Mouse (Mus musculus): ENCODE measurements around the gene Bicdl2.
A peak's percentile ranks its signal among the peaks of the same experiment; 100 is the strongest.

The Bicdl2 gene

DNA sequence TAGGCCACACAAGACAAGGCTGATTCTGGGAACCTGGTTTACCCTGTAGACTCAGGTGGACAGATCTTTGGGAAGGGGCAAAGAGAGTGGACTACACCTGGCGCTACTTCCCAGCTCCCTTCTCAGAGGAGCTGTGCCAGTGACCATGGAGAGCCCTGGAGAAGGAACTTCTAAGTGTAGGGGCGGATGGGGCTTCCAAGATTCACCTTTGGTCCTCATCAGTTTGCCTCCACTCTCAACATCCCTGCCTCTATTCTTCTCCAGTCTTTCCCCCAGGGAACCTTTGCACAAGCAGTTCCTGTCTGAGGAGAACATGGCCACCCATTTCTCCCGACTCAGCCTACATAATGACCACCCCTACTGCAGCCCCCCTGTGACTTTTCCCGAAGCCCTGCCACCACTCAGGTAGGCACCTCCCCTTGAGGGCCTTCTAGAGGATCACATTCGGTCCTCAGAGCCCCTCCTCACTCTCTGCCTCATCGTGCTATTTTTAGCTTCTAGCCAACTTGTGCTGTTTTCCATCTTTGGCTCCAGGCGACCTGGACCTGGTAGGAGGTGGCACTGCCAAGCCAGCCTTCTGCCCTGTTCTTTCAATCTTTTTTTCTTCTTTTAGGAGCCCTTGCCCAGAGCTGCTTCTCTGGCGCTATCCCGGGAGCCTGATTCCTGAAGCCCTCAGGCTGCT lies 14.1 kb downstream of the Bicdl2 start:
- DNase-seq (ENCODE audit: low spot score in 2 of 2): no peak

DNA sequence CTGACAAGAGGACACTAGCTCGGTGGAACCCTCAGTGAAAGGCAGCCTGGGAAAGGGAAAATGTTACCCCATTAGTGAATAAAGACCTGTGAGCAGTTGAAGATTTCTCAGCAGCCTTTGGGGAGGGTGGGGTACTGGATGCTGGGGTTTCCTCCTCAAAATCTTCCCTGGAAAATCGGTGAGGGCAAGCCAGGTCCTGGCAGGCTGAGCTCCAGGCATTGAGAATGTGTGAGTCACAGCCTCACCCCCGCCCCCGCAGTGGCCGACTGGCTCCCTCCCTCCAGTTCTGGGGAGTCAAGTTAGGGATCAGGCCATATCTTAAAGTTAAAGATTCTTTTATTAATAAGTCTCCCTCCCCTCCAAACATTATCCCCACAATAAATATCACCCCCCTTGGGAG lies 14.8 kb downstream of the Bicdl2 start:
- DNase-seq (ENCODE audit: low spot score in 2 of 2): no peak

DNA sequence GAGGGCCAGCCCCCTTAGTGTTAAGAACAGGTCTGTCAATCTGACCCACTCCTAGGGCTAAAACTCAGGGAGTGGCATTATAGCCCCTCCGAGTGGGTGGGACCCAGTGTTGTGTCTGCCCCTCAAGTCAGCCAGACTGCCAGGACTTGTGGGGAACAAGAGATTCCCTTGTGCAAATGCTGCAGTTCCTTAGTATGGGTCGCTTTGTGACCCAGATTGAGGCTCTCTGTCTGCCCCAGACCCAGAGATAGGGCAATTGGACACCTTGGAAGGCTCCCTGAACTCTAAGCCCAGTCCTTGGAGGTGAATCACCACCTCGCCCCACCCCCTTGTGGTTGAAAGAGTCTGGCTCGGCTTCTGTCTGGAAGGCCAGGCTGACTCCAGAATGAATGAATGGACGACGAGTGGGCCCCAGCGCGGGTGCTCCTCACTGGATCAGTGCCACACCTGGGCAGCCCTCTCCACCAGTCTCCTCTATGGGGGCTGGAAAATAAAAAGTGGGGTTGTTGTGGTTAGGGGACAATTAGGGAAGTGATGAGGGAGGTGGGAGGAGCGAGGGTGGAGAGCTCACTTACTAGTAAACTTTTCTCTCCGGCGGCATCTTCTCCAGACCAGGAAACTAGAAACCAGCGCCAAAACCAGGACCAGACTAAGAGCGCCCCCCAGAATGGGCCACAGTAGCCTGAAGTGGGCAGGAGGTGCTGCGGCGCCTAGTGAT lies 15.4 kb downstream of the Bicdl2 start:
- DNase-seq (ENCODE audit: low spot score in 2 of 2): no peak

DNA sequence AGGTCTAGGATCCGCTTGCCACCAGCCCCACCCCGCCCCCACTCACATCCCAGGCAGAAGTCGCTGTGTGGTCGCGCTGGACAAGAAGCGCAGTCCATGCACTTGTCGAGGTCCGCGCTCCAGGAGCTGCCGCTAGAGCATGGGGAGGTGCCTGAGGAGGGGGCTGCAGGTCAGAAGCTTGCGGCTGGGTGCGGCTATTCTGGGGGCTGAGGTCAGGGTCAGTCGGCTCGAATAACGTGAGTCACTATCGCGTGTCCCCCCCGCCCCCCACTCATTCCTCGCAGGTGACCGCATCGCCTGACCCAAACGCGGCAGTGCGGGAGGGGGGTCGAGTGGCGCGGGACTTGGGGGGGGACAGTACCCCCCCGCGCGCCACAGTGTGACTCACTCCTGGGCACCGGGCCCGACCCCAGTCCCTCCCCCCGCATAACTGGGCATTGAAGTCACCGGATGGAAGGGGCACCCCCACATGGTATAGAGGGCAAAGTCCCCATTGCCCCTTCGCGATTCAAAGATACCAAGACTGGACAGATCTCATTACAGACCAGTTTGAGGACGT lies 16.2 kb downstream of the Bicdl2 start:
- no peak for DNase-seq (ENCODE audit: low spot score in 2 of 2)

DNA sequence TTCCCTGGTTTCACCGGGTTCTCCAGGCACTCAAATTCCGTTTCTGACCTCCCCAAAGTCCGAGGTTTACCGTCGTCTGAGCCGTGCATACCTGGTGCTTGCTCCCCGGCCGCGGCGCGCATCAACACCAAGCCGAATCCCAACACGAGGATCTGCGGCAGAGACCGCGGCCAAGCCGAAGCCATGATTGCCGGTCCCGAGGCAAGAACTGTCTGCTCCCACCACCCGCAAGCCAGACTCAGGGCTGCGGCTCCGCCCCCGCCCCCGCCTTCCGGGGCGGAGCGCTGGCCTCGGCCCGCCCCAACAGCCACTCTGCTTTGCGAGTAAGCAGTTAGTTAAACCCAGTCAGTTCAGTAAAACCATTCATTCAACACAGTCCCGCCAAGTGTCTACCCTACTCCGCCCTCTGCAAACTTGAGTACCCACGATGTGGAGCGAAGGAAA lies 17.0 kb downstream of the Bicdl2 start, which contains the start of gene Tnfrsf12a:
Gene Tnfrsf12a, minus strand, starts transcription at position 233 of the 444 bp plus-strand sequence.
- peak; percentile 78 to 81 for DNase-seq (ENCODE audit: low spot score in 2 of 2)

DNA sequence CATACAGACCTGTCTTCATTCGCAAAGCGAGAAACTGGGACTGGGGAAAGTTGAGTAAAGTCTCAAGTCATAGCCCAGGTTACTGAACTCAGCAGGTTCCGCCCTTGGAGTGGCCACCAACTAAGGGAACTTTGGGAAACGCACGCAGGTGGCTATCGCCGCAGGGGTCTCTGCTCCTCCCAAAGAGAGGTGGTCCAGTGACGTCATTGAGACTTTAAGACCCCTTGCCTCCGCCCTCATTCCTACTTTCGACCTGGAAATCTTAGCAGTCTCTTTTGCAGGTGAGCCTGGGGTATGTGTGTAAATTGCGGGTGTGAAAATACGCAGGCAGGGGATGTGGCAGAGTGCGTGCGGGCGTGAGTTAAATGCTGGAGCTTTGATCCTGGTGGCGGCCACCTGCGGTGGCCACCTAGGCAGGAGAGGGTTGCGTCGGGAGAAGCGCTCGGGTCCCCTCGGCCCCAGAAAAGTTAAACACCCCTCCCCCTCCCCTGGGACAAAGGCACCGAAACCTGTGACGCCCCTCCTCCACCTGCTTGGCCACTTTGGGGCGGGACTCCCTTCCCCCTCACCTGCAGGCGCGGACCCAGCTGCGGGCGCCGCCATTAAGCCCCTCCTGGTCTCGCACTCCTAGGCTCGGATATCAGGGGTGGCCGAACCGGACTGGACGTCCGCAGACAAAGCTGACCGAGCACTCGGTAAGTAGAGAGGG lies 19.0 kb downstream of the Bicdl2 start, which contains the start of gene Cldn6:
Gene Cldn6, plus strand, starts transcription at position 123 of the 709 bp plus-strand sequence.
- no peak for DNase-seq (ENCODE audit: low spot score in 2 of 2)

DNA sequence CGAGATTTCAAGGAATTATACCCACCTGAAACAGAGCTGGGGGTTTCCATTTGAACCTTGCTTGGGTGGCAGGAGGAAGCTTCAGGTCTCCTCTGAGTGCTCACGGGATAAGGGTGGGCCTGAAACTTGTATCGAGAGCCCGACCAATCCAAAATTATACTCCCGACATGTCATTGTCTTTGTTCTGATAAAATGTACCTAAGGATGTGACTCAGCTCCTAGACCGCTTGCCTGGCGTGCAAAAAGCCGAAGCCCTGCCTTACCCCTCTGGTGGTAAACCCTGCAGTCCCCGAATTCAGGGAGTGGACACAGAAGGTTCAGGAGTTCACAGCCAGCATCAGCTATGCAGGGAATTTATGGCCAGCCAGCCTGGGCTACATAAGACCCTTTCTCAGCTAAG lies 20.0 kb downstream of the Bicdl2 start:
- DNase-seq (ENCODE audit: low spot score in 2 of 2): no peak

DNA sequence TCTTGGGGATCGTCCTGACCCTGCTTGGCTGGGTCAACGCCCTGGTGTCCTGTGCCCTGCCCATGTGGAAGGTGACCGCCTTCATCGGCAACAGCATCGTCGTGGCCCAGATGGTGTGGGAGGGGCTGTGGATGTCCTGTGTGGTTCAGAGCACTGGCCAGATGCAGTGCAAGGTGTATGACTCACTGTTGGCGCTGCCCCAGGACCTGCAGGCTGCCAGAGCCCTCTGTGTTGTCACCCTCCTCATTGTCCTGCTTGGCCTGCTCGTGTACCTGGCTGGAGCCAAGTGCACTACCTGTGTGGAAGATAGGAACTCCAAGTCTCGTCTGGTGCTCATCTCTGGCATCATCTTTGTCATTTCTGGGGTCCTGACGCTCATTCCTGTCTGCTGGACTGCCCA lies 20.8 kb downstream of the Bicdl2 start:
- no peak for DNase-seq (ENCODE audit: low spot score in 2 of 2)

DNA sequence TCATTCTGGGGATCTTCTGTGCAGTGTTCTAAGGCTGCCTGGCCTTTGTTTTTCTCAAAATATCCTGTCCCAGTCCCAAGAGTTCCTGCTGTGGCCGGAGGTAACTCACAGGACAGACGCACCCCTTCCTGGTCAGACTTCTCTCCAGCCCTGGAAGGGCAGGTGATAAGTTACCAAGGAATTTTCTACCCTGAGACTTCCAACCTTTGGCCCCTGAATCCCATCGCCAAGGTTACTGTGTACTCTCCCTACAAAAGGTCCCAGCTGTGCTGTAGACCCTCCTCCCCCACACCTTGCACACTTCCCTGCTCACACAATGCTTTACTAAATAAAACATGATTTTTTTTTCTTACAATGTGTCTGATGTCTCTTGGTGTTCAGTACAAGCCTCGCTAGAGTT lies 21.8 kb downstream of the Bicdl2 start:
- DNase-seq (ENCODE audit: low spot score in 2 of 2): no peak

DNA sequence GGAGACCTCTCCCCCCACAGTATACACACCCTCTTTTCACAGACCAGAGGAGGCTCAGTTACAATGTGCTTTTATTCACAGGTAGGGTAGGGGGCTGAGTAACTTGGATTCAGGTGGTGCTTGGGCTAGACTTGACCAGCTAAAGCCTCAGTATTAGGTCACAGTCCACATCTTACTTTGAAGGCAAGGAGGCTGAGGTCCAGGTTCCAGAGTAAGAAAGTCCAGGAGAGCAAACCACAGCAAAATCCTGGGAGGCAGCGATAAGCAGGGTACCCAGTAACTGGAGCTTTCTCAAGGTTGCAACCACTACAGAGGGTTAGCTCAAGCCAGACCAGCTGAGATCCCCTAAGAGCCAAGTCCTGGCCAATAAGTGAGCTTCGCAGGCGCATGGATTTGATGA lies 22.2 kb downstream of the Bicdl2 start:
- no peak for DNase-seq (ENCODE audit: low spot score in 2 of 2)

DNA sequence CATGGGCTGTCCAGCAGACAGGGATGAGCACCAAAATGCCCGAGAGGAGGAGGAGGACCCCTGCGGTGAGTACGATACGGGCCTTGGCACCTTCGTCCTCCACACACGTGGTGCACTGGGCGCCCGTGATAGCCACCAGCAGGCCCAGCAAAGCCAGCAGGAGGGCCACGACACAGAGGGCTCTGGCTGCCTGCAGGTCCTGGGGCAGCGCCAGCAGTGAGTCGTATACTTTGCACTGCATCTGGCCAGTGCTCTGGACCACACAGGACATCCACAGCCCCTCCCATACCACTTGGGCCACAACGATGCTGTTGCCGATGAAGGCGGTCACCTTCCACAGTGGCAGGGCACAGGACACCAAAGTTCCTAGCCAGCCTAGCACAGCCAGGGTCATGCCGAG lies 22.9 kb downstream of the Bicdl2 start:
- DNase-seq (ENCODE audit: low spot score in 2 of 2): no peak

DNA sequence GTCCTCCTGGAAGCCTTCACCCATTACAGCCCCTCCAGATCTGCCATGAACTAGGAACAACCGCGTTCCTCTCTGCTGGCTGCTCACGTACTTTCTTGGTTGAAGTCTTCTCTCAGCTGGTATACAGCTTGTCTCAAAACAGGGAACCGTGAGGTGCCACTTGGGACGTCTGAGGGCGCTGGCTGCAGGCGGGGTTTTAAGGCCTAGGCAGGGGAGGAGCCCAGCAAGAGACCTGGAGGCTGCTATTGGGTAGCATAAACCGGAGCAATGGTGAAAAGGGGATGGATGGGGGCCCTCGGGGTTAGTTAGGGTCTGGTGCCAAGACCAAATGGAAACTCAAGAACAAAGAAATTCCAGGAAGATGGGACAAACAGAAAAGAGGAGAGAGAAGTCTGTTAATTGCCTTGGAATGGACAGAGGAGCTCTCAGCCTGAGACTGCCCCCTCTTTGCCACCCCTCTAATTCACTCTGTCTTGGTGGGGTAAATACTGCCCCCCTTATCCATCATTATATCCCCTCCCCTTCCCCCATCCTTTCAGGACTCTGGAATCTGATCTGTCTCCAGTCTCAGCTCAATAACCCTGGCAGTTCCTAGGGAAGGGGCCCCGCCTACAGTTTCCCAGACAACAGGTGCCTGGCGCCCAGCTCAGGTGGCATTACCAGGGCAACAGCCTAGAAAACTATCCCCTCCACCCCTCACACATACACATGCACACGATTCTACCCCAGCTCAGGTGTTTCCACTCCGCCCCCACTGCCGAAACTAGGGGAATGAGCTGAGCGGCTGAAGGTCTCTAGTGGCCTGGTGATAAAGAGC lies 23.8 kb downstream of the Bicdl2 start, which contains the start of gene Cldn9:
Gene Cldn9, minus strand, starts transcription at position 171 of the 817 bp plus-strand sequence.
- DNase-seq (ENCODE audit: low spot score in 2 of 2): no peak

DNA sequence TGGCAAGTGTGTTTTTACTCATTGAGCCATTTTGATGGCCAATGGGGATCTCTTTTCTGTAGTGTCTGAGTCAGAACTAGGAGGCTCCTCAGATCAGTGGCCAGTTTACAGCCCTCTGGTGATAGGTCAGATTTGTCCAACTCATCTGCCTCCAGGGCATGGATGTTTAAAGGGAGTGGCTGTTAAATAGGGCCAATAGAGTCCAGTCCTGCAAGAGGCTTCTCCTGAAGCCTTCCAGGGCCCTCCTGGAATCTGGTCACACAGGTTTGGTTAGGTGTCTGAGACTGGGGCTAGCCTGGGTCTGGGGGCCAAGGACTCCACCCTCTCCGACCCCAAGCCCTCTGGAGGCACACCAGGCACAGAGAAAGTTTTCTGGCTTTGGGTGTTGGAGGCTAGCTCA lies 34.2 kb downstream of the Bicdl2 start:
- DNase-seq (ENCODE audit: low spot score in 2 of 2): no peak

DNA sequence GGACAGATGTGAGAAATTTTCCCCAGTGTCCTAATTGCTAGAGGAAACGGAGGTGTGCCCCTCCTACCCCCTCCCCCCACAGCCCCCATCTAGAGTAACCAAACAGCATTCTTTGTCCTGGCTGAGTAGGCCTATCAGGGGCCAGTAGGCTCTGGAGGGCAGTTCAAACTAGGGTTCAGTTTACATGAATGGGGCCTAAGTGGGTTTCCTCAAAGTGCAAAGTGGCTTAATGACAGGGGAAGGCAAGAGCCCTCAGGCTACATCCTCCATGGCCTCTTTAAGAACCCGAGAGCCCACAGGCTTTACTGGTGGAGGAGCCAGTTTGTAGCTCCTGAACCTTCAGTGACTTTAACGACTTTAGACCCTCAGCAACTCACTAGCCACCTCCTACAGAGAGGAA lies 35.5 kb downstream of the Bicdl2 start:
- no peak for DNase-seq (ENCODE audit: low spot score in 2 of 2)

DNA sequence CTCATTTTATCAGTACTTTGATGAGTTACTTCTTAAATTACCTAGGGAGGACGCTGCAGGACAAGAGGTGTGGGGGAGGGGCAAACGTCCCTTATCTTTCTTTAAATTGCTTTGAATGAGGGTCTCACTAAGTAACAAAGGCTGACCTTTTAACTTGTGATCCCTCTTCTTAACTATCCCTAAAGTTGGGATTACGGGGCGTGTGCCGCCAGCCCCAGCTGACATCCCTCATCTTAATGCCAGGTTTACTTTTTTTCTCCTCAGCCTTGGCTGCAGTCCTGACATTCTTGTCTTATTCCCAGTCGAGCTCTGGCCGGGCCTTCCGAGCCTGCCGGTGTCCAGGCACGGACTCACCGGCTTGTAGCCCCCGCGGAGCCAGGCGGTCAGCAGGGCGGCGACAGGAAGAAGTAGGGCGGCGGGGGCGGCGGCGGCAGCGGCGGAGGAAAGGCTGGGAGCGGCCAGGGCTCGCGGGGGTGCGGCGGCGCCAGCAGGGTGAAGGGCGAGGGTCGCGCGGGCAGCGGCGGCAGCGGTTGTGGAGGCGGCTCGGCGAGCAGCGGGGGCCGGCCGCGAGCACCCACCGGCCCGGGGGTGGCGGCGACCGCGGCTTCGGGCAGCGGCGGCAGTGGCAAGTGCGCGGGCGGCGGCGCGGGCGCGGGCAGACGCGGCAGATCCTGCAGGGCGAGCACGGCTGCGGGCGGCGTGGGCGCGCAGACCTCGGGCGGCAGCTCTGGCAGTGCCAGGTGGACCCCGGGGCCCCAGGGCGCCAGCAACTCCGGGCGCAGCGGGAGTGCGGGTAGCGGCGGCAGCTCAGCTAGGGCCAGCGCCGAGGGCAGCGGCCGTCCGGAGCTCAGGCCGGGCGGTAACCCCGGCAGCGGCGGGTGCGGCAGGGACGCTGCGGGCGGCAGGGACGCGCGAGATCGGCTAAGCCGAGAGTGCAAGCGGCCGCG lies 39.1 kb downstream of the Bicdl2 start:
- no peak for DNase-seq (ENCODE audit: low spot score in 2 of 2)

DNA sequence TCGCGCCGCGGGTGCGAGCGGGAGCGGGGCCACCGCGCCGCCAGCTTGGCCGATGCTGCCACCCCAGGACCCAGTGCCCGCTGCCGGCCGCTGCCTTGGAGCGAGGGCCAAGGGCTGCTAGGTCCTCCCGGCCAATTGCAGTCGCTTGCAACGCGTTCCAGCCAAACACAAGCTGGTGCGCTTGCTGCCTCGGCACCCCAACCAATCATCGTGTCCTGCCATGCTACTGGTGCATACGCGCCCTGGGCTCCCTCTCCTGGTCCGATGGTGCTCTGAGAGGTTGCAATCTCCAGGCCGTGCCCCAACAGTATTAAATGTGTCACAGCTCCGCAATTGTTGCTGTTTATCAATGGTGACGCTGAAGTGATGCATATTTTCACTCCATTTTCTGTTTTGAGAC lies 39.8 kb downstream of the Bicdl2 start:
- DNase-seq (ENCODE audit: low spot score in 2 of 2): peak; percentile 64 to 78

DNA sequence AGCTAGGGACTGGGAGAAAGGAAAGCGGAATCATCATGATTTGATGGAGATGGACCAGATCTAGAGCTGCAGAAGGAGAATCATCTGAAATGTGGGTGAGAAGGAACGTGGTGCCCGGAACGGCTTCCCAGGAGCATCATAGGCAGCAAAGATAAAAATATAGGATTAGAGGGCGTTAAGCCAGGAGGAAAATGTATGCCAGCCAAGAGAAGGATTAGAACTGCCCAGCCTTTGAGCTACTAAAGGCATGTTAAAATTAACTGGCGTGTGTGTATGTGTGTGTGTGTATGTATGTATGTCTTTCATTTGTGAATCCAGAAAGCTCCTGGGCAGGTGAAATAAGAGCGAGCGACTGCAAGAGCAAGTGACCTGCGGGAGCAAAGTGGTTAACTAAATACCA lies 43.0 kb downstream of the Bicdl2 start:
- no peak for DNase-seq (ENCODE audit: low spot score in 2 of 2)

DNA sequence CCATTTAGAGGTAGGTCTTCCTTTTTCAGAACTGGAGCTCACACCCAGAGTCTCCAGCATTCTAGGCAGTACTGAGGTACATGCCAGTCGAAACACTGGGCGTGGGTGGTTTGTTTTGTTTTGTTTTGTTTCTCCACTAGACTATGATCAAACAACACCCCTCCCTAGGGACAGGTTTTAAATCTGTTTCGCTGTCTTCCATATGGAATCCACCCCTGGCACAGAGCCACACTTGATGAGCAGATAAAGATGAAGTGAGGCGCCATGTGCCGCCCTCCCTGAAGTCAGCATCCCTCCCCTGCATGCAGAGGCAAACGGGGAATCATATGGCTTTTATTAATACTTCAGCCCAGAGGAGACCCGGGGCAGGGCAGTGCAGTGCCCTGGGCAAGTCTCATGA lies 44.4 kb downstream of the Bicdl2 start:
- no peak for DNase-seq (ENCODE audit: low spot score in 2 of 2)

DNA sequence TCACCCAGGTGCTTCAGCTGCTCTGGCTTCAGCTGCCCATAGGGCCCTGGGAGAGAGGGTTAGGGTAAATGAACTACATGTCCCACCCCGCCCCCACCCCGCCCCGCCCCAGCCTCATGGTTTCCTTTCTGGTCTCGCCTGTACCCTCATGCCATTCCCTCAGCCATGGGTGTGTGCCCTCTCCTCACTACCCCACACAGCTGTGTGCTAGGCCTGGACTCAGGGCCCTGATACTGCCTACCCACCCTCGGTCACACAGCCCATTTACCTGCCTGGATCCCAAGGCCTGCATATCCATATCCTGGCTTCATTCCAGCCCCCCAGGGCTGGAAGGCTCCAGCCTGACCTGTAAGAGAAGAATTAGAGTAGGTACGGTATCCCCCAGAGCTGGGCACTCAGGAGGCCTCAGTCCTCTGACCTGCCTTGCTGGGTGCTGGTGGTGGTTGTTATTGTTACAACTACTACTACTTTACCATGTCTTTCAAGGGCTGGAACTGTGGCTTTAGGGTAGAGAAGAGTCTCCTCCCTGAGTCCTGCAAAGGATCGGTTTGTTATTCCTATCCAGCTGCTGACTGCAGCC lies 45.3 kb downstream of the Bicdl2 start:
- DNase-seq (ENCODE audit: low spot score in 2 of 2): no peak

DNA sequence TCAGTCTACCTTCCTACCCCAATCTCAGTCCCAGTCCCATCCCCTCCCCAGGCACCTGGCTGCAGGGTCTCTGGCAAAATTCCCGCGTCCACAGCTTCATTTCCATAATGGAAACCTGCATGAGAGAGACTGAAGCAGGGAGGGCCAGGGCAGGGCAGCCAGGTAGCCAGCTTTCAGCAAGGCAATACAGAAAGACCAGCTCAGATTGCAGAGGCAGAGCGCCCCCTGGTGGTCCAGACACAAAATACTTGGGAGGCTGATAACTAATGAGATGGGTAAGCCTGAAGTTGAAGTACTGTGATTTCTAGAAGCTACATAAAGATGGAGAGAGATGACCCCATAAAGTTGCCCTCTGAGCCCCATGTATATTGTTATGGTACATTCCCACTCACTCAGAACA lies 45.9 kb downstream of the Bicdl2 start:
- DNase-seq (ENCODE audit: low spot score in 2 of 2): peak; percentile 20 to 73
